Mouse (Mus musculus) spleen, embryonic (tissue): ENCODE results near the gene Rae1.

Source experiments
- CTCF ChIA-PET: fragments of 350-600 bp; sonication (Branson Sonifier 250); formaldehyde crosslinking; loops from one replicate; lab custom pipeline; 2022; lab: Charles Lee

Gene Rae1

DNA sequence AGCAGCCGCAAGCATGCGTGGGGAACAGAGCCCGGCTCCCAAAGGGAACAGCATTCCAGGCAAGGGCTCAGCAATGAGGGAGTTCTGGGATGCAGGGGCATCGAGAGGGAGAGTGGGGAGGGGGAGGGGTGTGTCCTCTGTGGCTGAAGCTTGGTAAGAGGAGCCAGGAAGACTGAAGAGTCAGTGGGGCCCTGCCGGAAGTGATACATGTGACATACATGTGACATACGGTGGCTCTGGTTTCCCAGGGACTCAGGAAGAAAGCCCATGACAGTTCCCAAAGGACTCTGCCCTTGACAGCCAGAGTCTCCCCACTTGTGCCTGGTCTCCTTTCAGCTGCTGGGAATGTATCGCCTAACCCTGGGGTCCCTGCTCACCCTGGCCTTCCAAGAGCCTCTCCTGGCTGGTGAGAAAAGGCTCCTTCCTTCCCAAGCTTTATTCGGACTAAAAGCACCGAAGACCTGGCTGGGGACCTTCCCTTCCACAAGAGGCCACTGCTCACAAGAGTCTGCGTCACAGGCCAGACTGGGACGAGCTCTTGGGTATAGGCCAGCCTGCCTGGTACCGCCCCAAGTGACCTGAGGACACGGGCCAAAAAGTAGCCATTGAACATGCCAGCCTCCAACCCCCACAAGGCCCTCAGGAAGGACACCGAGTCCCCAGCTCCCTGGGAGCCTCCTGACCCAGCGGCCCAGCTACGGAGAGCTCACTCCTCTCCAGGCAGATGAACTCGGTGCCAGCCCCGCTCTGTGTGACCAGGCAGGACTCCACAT, 44.5 kb downstream of the Rae1 start:
- CTCF ChIA-PET: interaction anchor here (0.6 to 0.8 kb wide), 2 partner anchors 10 to 22 kb away, joined by 3 read pairs; no protein-coding TSS in a partner anchor

DNA sequence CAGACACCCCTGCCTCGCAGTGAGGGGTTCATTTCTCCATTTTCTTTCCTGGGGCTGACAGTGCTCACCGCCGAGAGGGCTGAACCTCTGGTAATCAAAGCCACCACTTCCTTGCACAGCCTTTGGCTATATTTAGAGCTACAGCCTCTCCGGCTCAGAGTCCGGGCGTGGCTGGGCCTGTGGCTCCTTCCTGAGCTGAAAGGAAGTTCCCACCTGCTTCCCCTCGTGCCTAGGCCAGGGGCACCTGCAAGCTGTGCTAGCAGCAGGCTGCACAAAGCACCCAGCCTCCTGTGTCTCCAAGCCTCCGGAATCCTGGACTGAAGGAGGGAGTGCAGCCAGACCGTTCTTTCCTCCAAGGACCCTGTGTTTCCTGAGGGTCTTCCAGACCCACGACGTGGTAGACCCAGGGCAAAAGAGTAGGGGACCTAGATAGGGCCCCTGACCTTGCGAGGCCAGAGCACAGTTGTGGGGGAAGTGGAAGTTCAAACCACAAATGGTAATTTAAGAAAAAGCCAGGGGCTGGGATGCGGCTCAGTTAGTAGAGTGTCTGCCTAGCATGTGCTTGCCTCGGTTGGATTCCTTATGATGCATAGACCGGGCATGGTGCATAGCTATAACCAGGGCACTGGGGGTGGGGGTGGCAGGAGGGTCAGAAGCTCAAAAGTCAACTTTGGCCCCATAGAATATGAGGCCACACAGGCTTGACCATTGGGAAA, 46.8 kb downstream of the Rae1 start:
- CTCF ChIA-PET: interaction anchor here (0.6 to 1.4 kb wide), 3 partner anchors 7 to 21 kb away, joined by 3 to 6 read pairs (median 4); no protein-coding TSS in a partner anchor

DNA sequence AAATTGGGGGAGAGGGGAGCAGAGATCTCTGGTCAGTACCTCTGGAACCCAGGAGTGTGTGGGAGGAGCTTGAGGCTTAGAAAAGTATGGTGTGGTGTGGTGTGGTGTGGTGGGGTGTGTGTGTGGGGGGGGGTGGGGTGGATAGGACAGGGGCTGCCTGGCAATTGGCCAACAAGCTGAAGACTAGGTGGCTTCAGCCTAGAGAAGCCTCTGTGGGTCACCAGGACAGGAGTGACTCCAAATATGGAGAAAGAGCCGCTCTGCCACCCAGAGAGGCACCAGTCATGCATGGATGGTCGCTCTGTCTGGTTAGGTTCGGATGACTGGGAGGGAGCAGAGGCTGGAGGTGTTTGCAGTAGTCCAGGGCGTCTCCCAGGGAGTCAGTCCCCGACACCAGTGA, 47.6 kb downstream of the Rae1 start:
- CTCF ChIA-PET: interaction anchor here (0.6 to 1.4 kb wide), 2 partner anchors 10 to 487 kb away, joined by 3 to 6 read pairs; no protein-coding TSS in a partner anchor

DNA sequence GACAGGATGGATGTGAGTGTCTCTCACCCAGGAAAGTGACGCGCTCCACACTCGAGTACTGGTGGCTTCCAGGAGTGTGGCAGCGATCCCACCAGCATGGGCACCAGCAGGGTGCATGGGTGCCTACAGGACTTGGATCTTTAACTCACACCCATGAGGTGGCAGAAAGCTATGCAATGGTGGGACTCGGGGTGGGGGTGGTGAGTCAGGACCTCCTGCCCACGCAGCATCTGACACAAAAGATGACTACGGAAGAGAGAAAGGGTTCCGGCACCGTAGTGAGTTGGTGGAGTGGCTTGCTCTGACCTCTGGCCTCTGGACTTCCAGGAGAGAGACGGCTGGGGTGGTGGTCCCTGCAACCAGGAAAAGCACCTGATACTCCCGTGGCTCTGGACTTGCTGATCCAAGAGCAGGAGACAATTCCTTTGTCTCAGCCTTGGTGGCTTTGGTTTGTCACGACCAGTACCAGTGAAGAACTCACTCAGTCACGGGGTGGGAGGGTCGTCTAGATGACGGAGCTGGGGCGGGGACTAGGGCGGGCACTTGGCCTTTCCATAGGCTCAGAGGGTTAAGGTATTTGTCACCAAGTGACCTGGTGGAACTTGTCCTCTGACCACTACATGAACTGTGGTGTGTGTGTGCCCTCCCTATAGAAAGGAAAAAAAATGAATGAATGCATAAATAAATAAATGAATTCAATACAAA, 48.3 kb downstream of the Rae1 start:
- CTCF ChIA-PET: interaction anchor here (0.6 to 1.4 kb wide), 3 partner anchors 10 to 486 kb away, joined by 3 to 6 read pairs (median 3); no protein-coding TSS in a partner anchor

DNA sequence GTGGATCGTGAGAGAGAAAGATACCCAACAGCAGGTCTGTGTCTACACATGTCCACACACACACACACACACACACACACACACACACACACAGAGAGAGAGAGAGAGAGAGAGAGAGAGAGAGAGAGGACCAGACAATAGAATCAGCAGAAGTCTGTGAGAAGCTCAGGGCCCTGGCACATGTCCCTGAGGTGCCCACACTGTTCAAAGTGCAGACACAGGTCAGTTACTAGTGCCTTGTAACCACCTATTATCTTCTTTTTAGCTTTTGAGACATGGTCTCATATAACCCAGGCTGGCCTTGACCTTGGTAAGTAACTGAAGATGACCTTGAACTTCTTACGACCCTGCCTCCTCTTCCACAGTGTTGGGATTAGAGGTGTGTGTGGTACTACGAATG, 49.3 kb downstream of the Rae1 start:
- CTCF ChIA-PET: interaction anchor here (0.6 to 0.7 kb wide), 2 partner anchors 71 to 365 kb away, joined by 4 to 5 read pairs; no protein-coding TSS in a partner anchor

DNA sequence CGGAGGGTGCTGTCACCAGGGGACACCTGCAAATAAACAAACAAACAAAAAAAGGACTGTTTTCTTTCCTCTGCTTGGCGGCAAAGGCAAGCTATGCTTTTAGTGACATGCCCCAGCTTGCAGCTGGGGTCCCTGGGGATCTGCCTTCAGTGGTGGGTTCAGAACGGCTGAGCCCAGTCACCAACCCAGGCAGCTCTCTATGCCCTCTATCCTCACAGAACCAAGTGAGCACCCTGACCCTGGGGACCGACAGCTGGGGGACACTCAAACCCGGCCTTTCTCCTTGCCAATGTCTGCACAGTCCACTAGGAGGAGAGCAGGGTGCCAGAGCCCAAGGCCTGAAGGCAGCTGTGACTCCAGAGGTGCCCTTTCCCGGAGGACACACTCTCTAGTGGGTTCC, 49.9 kb downstream of the Rae1 start:
- CTCF ChIA-PET: interaction anchor here (0.6 to 2.7 kb wide), 2 partner anchors 25 to 365 kb away, joined by 5 to 13 read pairs; no protein-coding TSS in a partner anchor

DNA sequence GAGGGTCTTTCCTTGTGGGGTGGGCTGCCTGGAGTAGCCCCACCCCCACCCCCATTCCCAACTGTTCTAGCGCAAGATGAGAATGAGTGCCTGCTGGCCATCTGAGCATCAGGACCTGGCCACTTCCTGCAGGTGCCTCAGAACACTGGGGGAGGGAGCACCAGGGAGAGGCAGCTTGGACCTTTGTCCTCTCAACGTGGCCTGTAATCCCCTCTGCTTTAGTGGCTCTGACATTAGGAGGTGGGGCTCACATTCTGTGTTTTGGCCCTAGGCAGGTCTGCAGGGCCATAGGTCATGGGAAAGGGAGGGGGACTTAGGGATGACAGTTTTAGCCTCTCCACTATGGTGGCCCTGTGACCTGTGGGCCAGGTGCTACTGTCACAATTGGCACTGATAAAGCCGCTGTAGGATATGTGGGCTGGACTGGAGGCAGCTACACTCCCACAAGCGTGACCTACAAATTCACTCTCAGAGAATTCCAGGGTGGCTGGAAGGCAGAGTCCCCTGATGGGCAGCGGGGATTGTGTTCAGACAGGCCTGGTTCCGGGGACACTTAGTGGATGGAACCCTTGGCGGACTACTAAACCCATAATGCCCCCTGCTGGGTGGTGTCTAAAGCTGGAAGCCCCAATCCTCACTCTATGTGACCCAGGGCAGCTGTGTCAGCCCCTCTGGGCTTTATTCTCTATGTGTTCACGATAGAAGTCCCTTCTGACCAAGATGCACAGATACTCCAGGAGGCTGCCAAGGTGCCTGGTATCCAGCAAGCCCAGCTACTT, 50.9 kb downstream of the Rae1 start:
- CTCF ChIA-PET: interaction anchor here (0.7 to 2.7 kb wide), 2 partner anchors 26 to 31 kb away, joined by 11 to 13 read pairs; no protein-coding TSS in a partner anchor

DNA sequence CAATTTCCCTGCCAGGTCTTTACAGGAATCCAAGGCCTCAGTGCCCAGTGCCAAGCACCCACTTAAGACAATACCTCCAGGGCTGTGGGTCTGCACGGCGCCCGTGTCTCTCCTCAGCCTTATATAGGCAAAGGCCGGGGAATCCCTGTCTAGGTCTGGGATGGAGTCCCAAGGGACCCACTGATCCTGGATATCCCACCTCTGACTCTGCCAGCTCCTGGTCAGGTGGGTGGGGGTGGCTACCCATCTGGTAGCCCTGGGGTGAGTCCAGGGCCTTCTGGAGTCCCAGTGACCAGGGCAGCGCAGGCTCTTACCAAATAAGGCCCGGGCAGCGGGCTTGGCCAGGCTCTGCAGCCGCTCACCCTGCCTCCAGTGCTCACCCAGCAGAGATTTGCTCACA, 53.0 kb downstream of the Rae1 start:
- CTCF ChIA-PET: interaction anchor here (0.8 kb wide), 1 partner anchor 11 kb away, joined by 3 read pairs; no protein-coding TSS in a partner anchor

DNA sequence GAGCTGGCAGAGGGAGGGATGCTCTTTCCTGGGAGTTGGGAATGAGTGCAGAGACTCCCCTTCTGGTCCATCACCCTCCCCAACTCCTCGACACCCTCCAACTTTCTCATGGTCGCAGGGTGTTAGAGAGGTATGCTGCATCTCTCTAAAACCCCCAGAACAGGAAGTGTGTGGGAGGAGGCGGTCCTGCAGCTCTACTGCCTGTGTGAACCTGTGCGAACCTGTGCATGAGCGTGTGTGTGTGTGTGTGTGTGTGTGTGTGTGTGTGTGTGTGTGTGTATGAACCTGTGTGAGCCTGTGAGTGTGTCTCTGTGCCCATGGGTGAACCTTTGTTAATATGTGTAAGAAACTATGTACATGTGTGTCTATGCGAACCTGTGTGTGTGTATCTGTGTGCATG, 53.9 kb downstream of the Rae1 start:
- CTCF ChIA-PET: interaction anchor here (0.6 to 1.5 kb wide), 4 partner anchors 8 to 32 kb away, joined by 3 to 5 read pairs (median 4); no protein-coding TSS in a partner anchor

DNA sequence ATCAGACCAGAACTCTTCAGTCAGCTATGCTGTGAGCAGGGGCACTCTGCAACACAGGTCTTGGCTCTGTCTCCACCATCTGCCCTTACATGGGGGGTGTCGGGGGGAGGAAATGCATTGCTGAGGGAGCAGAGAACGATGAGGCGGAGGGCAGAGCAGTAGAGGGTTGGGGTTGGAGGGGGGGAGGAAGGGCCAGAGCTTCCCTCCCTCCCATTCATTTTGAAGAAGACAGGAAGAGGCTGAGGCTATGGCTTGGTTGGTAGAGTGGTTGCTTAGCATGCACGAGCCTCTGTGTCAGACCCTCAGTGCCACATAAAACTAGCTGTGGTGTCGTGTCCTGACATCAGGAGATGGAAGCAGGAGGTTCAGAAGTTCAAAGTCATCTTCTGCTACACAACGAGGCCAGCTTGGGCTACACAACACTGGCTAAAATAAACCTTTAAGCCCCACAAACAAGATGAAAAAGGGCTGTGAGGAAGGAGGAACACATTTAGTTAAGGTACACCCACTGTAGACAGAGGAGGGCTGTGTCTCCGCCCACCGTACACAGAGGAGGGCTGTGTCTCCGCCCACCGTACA, 56.5 kb downstream of the Rae1 start:
- CTCF ChIA-PET: interaction anchor here (0.6 kb wide), 1 partner anchor 179 kb away, joined by 4 read pairs; no protein-coding TSS in a partner anchor

DNA sequence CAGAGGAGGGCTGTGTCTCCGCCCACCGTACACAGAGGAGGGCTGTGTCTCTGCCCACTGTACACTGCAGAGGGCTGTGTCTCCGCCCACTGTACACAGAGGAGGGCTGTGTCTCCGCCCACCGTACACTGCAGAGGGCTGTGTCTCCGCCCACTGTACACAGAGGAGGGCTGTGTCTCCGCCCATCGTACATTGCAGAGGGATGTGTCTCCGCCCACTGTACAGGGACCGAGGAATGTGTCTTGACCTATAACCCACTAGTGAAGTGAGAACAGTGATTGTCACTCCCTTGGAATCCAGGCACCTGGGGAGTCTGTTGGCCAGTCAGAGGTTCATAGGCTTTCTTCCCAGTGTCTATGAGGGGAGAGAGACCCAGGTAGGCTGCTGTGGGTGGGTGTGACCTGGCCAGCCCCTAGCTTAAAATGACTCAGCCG, 57.0 kb downstream of the Rae1 start:
- CTCF ChIA-PET: no interaction called here

DNA sequence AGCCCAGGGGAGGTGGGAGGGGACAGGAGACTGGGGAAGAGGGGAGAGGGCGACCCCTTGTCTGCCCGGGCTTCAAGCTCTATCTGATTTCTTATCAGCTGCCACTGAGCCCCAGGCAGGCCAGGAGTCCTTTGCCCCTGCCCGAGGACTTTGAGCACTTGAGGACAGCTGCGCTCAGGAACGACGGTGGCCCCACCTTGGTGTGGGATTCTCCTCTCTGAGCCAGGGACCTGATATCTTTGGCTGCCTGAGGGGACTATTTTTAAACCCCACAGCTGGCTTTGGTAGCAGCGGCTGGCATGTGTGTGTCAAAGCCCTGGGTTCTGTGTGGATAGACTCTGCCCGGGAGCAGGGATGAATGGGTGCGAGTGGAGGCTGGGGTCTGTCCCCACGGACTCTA, 57.7 kb downstream of the Rae1 start:
- CTCF ChIA-PET: interaction anchor here (0.9 kb wide), 2 partner anchors 10 to 21 kb away, joined by 6 to 7 read pairs; no protein-coding TSS in a partner anchor

DNA sequence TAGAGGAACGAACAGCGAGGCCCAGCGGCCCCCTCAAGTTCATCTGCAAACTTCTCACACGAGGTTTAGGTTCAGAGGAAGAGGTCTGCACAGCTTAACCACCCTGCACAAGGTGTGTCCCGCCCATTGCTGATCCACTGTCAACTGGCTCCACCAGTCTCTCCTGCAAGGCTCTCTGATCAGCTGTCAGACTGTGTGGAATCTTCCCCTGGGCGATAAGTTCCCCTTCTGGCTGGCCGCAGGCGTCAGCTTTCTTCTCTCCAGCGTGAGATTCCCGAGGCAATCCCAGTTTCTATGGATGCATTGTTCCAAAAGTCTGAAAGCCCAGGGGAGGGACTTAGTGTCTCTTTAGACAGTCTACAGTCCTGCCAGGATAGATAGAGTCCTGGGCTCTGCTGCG, 58.3 kb downstream of the Rae1 start:
- CTCF ChIA-PET: interaction anchor here (0.9 kb wide), 2 partner anchors 11 to 21 kb away, joined by 6 to 7 read pairs; no protein-coding TSS in a partner anchor

DNA sequence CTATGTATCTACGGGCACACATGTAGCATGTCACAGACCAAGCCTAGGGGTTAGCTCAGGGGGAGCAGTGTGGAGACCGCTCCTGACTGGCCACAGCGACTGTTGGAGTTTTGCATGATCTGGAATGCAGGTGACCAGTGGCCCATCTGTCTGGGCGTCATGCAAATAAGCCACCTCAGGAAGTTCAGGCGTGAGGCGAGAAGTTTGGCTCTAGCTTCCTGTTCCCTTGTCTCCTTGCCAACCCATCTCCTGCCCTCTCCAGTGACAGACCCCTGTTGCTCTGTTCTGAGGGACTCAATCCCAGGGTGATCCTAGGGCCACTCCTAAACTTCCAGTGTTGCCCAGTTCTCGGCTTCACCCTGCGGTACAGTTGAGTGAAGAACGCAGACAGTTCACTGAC, 60.5 kb downstream of the Rae1 start:
- CTCF ChIA-PET: interaction anchor here (1.3 kb wide), 1 partner anchor 29 kb away, joined by 6 read pairs; no protein-coding TSS in a partner anchor

DNA sequence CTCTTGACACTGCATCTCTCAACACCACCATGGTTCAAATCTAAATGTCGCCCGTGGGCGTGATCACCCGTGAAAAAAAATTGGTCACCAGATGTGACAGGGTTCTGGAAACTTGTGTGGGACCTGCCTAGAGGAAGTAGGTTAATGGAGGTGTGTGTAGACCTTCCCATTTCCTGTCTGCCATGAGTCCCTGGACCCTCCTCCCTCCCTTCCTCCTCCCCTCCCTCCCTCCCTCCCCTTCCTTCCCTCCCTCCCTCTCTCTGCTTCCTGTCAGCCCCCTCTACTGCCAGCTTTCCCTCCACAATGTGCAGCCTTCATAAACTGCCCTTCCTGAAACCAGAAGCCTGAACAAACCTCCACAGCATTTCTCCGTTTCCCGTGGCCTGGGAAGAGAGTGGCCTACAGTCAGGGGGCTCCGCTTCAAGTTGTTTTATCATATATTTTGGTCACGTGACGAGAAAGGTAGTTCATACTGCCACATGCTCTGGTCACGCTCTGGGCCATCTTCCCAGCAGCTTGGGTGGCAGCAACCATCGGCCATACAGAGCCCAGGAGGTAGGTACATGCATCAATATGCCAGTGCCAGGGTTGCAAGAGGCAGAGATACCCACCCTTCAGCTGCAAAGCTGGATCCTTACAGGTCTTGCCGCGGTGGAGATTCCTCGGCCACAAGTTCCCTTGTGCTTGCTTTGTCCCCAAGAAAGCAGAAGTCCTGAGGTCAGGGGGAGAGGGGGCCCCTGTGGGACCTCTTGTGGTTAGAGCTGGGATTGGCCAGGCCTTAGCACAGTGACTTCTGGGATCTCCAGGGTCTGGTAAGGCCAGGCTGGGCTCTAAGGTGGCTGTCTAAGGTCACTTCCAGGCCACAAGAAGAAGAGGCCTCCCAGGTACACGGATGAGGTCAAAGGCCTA, 61.8 kb downstream of the Rae1 start:
- CTCF ChIA-PET: interaction anchor here (0.8 to 1.3 kb wide), 2 partner anchors 28 to 65 kb away, joined by 3 to 6 read pairs; no protein-coding TSS in a partner anchor

DNA sequence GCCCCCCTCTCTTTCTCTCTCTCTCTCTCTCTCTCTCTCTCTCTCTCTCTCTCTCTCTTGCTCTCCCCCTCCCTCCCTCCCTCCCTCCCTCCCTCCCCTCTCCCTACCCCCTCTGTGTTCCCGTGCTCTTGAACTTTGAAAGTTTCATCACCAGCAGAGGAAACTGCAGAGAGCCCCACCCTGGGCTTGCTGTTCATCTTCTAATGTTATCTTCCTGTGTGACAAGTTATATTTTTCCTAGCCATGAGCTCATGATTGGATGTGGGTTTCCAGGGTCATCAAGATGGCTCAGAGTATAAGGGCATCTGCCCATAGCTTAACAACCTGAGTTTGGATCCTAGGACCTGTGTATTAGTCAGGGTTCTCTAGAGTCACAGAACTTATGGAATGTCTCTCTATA, 63.3 kb downstream of the Rae1 start:
- CTCF ChIA-PET: interaction anchor here (0.5 to 0.9 kb wide), 2 partner anchors 41 to 43 kb away, joined by 3 to 6 read pairs; partner anchors contain the start of gene Rbm38

DNA sequence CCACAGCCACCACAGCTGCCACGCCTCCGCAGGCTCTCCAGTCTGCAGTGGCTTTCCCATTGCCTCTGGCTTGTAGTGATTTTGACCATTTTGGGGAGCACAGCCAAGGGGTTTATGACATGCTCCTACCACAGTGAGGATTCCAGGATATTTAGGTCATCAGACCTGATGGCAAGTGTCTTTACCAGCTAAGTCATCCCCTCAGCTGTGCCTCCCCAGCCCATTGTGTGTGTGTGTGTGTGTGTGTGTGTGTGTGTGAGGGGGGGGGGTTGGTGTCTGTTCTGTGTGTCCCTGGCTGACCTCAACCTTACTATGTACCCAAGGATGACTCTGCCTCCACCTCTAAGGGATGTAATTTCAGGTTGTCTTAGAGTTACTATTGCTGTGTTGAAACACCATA, 64.9 kb downstream of the Rae1 start:
- CTCF ChIA-PET: interaction anchor here (0.6 kb wide), 1 partner anchor 59 kb away, joined by 4 read pairs; no protein-coding TSS in a partner anchor
